Comparison of ENCODE assay signal across 9 mouse cellular contexts in the genomic region with DNA sequence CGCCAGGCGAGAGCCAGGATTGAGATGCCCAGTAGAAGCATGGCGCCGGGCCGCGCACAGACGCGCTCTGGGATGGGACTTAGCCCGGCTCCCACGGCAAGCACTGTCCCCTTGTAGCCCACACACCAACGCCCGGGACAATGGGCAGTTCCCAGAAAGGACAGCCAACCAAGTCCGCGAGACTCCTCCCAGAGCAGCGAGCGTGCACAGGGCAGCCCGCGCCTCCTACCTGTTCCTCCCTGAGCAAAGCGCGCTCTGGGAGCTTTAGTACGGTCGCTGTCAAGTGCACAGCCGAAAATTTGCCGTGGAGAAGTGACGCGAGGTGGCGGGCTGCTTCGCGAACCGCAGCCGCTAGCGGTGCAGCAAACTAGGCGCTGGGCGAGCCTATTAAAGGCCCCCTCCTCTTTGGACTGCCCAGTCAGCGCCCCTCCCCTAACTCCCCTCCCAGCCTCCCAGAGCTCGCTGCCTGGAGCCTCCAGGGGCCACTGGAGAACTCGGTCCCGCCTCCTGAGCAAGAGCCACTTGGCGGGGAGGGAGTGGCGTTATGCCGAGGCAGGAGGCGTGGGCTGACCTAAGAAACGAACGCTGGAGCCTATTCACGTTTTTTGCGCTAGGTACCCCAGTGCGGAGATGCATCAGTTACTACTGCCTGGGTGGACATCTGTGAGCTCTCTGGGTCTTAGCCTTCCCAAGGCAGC. TPM values are rescaled to one million over a fixed set of nuclear protein-coding genes. Genes with fewer than 3 reads are reported as not detected.
DNase-seq lines count a peak whose midpoint lies in the region; ATAC-seq and TF ChIP-seq lines count a peak whose summit lies in the region.
"Had no signal": no experiment of that assay in that cellular context is flagged by ENCODE, and none has a peak within 500 bp of the region (broad histone marks: within the 10 kb centered on the region; RNA-seq: fewer than 3 reads in every experiment).

A gene (minus strand): TSS at position 256 of the 698 bp plus-strand sequence.

- peak; percentile 41 for DNase-seq in right cerebral cortex, adult 18-20 months
- DNase-seq in right cerebral cortex, postnatal 36 days (ENCODE audit: low spot score in 2 of 2) = no peak
- DNase-seq in forebrain, embryonic 10.5 days (ENCODE audit: extremely low spot score, low spot score) = peak; percentile 73
- peak; percentile 82 for DNase-seq in kidney, postnatal 0 days (ENCODE audit: low spot score)
- DNase-seq in lung, postnatal 0 days (ENCODE audit: low spot score) = peak; percentile 90
- DNase-seq in right cerebral cortex, postnatal 14 days = peak; percentile 44

- no peaks in the 10 kb centered on the region for H3K36me3 ChIP-seq in forebrain, embryonic 10.5 days (replicated peaks)
- no peaks in the 10 kb centered on the region for H3K36me3 ChIP-seq in heart, embryonic 14.5 days (ENCODE audit: control insufficient read depth, insufficient read depth, low read length)
- no peaks in the 10 kb centered on the region for H3K36me3 ChIP-seq in kidney, postnatal 0 days (ENCODE audit: insufficient read depth, low read length)
- H3K36me3 ChIP-seq in lung, postnatal 0 days (ENCODE audit: insufficient read depth, low read length) = no peaks in the 10 kb centered on the region

- under 1% methylated on average over 47 of the region's 47 CpGs for WGBS in forebrain, embryonic 10.5 days
- WGBS in heart, embryonic 14.5 days = under 1% methylated on average over 46 of the region's 47 CpGs
- WGBS in kidney, postnatal 0 days = 1% methylated on average over 46 of the region's 47 CpGs
- under 1% methylated on average over 45 of the region's 47 CpGs for WGBS in lung, postnatal 0 days

- peak within 1 kb of the TSS; percentile 62 for H3K4me3 ChIP-seq in forebrain, embryonic 10.5 days
- H3K4me3 ChIP-seq in heart, embryonic 14.5 days (ENCODE audit: control insufficient read depth in 1 of 2, insufficient read depth in 1 of 2, low read depth in 1 of 2, low read length in 2 of 2) = peak within 1 kb of the TSS; percentile 59 to 63
- H3K4me3 ChIP-seq in kidney, postnatal 0 days (replicated peaks; ENCODE audit: low read depth, low read length) = peak within 1 kb of the TSS; percentile 55
- H3K4me3 ChIP-seq in lung, postnatal 0 days (ENCODE audit: low read depth, low read length) = peak within 1 kb of the TSS; percentile 52

- peaks cover 49% of the 10 kb centered on the region for H3K27me3 ChIP-seq in forebrain, embryonic 10.5 days (ENCODE audit: poor library complexity, severe bottlenecking)
- H3K27me3 ChIP-seq in heart, embryonic 14.5 days (ENCODE audit: control insufficient read depth, insufficient read depth, low read length) = peaks cover 8% of the 10 kb centered on the region; the same call in 1 of the 2 replicates
- H3K27me3 ChIP-seq in kidney, postnatal 0 days (ENCODE audit: insufficient read depth, low read length) = peaks cover 9% of the 10 kb centered on the region; the same call in 1 of the 2 replicates
- peaks cover 22% of the 10 kb centered on the region; the same call in 1 of the 2 replicates for H3K27me3 ChIP-seq in lung, postnatal 0 days (replicated peaks; ENCODE audit: insufficient read depth, low read length)

- peak within 1 kb of the TSS; percentile 84 for H3K4me2 ChIP-seq in heart, embryonic 14.5 days (ENCODE audit: low read length)
- H3K4me2 ChIP-seq in kidney, postnatal 0 days (ENCODE audit: low read length) = peak within 1 kb of the TSS; percentile 86
- peak within 1 kb of the TSS; percentile 61 for H3K4me2 ChIP-seq in lung, postnatal 0 days (replicated peaks; ENCODE audit: low read depth, low read length)

- no peaks in the 10 kb centered on the region for H3K9me3 ChIP-seq in forebrain, embryonic 10.5 days
- no peaks in the 10 kb centered on the region for H3K9me3 ChIP-seq in heart, embryonic 14.5 days (ENCODE audit: control insufficient read depth, low read length)
- H3K9me3 ChIP-seq in kidney, postnatal 0 days (replicated peaks; ENCODE audit: low read length) = no peaks in the 10 kb centered on the region
- no peaks in the 10 kb centered on the region for H3K9me3 ChIP-seq in lung, postnatal 0 days (ENCODE audit: low read length)

- peaks cover 35% of the 10 kb centered on the region for H3K4me1 ChIP-seq in forebrain, embryonic 10.5 days
- peaks cover 14 to 21% of the 10 kb centered on the region in 2 experiments; a peak in 3 of 4 replicates for H3K4me1 ChIP-seq in heart, embryonic 14.5 days (ENCODE audit: control insufficient read depth in 2 of 2, insufficient read depth in 2 of 2, low read length in 2 of 2)
- peaks cover 10% of the 10 kb centered on the region for H3K4me1 ChIP-seq in kidney, postnatal 0 days (replicated peaks; ENCODE audit: insufficient read depth, low read length)
- no peaks in the 10 kb centered on the region for H3K4me1 ChIP-seq in lung, postnatal 0 days (ENCODE audit: insufficient read depth, low read depth, low read length)

- TF ChIP-seq EP300 in lung, postnatal 0 days (IDR thresholded peaks at IDR 0.05) = no peak

- peak within 1 kb of the TSS; percentile 66 for H3K9ac ChIP-seq in heart, embryonic 14.5 days (ENCODE audit: low read length)
- peak within 1 kb of the TSS; percentile 59 for H3K9ac ChIP-seq in kidney, postnatal 0 days (ENCODE audit: low read depth, low read length)
- peak within 1 kb of the TSS; percentile 56 for H3K9ac ChIP-seq in lung, postnatal 0 days (replicated peaks; ENCODE audit: low read depth)

- peak within 1 kb of the TSS; percentile 69 for H3K27ac ChIP-seq in forebrain, embryonic 10.5 days
- H3K27ac ChIP-seq in heart, embryonic 14.5 days (replicated peaks in 1 of 2; ENCODE audit: control insufficient read depth in 1 of 2, insufficient read depth in 1 of 2, low read depth in 2 of 2, low read length in 2 of 2) = no peak within 1 kb of the TSS; a peak in 1 of 4 replicates
- 0 out of 2 replicates have a peak within 1 kb of the TSS, but pooled peaks have one; percentile 13 for H3K27ac ChIP-seq in kidney, postnatal 0 days
- peak within 1 kb of the TSS; percentile 68 for H3K27ac ChIP-seq in lung, postnatal 0 days (ENCODE audit: low read length)

- peak; percentile 26; the same call in 1 of the 2 replicates for TF ChIP-seq CTCF in kidney, postnatal 0 days (IDR thresholded peaks at IDR 0.05; ENCODE audit: low read depth)
- TF ChIP-seq CTCF in lung, postnatal 0 days (IDR thresholded peaks at IDR 0.05) = no peak; the same call in none of the 2 replicates

- ATAC-seq in heart, embryonic 14.5 days (ENCODE audit: insufficient number of reproducible peaks, insufficient read depth, low FRiP score, low read depth) = peak; percentile 85
- ATAC-seq in kidney, postnatal 0 days (replicated peaks; ENCODE audit: low FRiP score, low read depth) = peak; percentile 77
- peak; percentile 86 for ATAC-seq in lung, postnatal 0 days
- no peak for ATAC-seq in monocyte, adult 5-6 weeks (replicated peaks; ENCODE audit: insufficient number of reproducible peaks, low FRiP score, low TSS enrichment, poor library complexity, severe bottlenecking)
- ATAC-seq: Patski had no signal

RNA-seq across cellular contexts. Expression of the gene that starts here (rescaled TPM):
- 8.2 and 8.6 TPM in 2 replicates for polyA plus RNA-seq in forebrain, embryonic 10.5 days (2016; fragmentation: Nextera tagmentation; extraction: Ambion mirVana)
- polyA plus RNA-seq in heart, embryonic 14.5 days (2014; fragmentation: Nextera tagmentation; extraction: Ambion mirVana) = 5.4 and 6.0 TPM in 2 replicates
- polyA plus RNA-seq in kidney, postnatal 0 days (2015; fragmentation: Nextera tagmentation; extraction: Ambion mirVana) = 4.9 and 5.8 TPM in 2 replicates
- polyA plus RNA-seq in lung, postnatal 0 days (2015; fragmentation: Nextera tagmentation; extraction: Ambion mirVana) = 8.7 and 10.2 TPM in 2 replicates
- not detected in 3 replicates for total RNA-seq in monocyte, adult 5-6 weeks (2017)

Comparison
In these comparisons a context has a peak if more than half of its experiments do, and no peak if none do; other contexts are left out.
1. DNase-seq: peak in right cerebral cortex, adult 18-20 months (single experiment), forebrain, embryonic 10.5 days (single experiment), kidney, postnatal 0 days (single experiment), lung, postnatal 0 days (single experiment) and right cerebral cortex, postnatal 14 days (single experiment); none in right cerebral cortex, postnatal 36 days (0 of 2).
2. H3K27ac ChIP-seq: peak in forebrain, embryonic 10.5 days (single experiment), kidney, postnatal 0 days (single experiment) and lung, postnatal 0 days (single experiment); none in heart, embryonic 14.5 days (0 of 2).
3. Peak in every context shown above with its lines, with median percentiles within 50 percentile points of each other: H3K4me3 ChIP-seq, H3K4me2 ChIP-seq and H3K9ac ChIP-seq.